ENCODE assay signal across 21 mouse cellular contexts in the genomic region with DNA sequence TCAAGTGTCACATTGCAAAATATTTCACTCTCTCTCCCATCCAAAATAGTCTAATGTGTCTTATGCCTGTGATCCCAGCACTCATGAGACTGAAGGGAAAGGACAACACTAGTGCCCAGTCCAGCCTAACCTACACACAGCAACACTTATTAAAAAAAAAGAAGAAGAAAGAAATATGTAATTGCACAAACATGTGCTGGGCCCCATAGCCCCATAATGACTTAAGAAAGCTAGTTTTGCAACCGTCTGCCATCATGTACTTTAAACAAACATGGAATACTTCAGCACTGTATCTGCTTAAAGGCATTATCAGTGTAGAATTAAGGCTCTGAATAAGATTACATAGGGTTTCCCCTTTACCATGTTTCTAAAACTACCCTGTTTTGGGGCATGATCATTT.
DNase-seq lines count a peak whose midpoint lies in the region; ATAC-seq lines count a peak whose summit lies in the region.
"Had no signal": no experiment of that assay in that cellular context is flagged by ENCODE, and none has a peak within 500 bp of the region (broad histone marks: within the 10 kb centered on the region; RNA-seq: fewer than 3 reads in every experiment).

No protein-coding gene starts in this region.

- peaks cover 7% of the 10 kb centered on the region for H3K4me1 ChIP-seq in forebrain, embryonic 15.5 days
- peaks cover 7% of the 10 kb centered on the region; the same call in 1 of the 2 replicates for H3K4me1 ChIP-seq in forebrain, embryonic 14.5 days (ENCODE audit: control insufficient read depth, insufficient read depth, low read length)

- no peaks in the 10 kb centered on the region for H3K9me3 ChIP-seq in forebrain, embryonic 15.5 days
- no peaks in the 10 kb centered on the region for H3K9me3 ChIP-seq in forebrain, embryonic 14.5 days (replicated peaks; ENCODE audit: control insufficient read depth, low read length)
- H3K9me3 ChIP-seq: embryonic facial prominence, embryonic 15.5 days; forebrain, embryonic 12.5 days; heart, embryonic 15.5 days; hindbrain, embryonic 10.5 days had no signal

- ATAC-seq in forebrain, embryonic 15.5 days (replicated peaks): 0 out of 2 replicates have a peak, but pooled peaks have one; percentile 4
- ATAC-seq in forebrain, embryonic 14.5 days: no peak
- peak; percentile 73 for ATAC-seq in granulocyte monocyte progenitor cell, adult 5-6 weeks (replicated peaks; ENCODE audit: poor library complexity, severe bottlenecking)
- ATAC-seq in monocyte, adult 5-6 weeks (replicated peaks; ENCODE audit: insufficient number of reproducible peaks, low FRiP score, low TSS enrichment, poor library complexity, severe bottlenecking): 0 out of 2 replicates have a peak, but pooled peaks have one; percentile 40

- H3K9ac ChIP-seq in forebrain, embryonic 15.5 days (replicated peaks): no peak overlapping the region
- H3K9ac ChIP-seq in forebrain, embryonic 14.5 days (ENCODE audit: low read length): no peak overlapping the region
- H3K9ac ChIP-seq: embryonic facial prominence, embryonic 15.5 days; forebrain, embryonic 12.5 days; heart, embryonic 15.5 days; hindbrain, embryonic 14.5 days had no signal

- no peak overlapping the region for H3K4me2 ChIP-seq in forebrain, embryonic 15.5 days (replicated peaks)
- H3K4me2 ChIP-seq in forebrain, embryonic 14.5 days (ENCODE audit: low read length): no peak overlapping the region
- H3K4me2 ChIP-seq: embryonic facial prominence, embryonic 15.5 days; forebrain, embryonic 12.5 days; heart, embryonic 11.5 days; heart, embryonic 15.5 days; hindbrain, embryonic 14.5 days had no signal

- 65% methylated on average over 1 of the region's 1 CpGs for WGBS in forebrain, embryonic 15.5 days
- 63% methylated on average over 1 of the region's 1 CpGs for WGBS in forebrain, embryonic 14.5 days

- H3K36me3 ChIP-seq in forebrain, embryonic 15.5 days: no peaks in the 10 kb centered on the region
- H3K36me3 ChIP-seq in forebrain, embryonic 14.5 days (ENCODE audit: control insufficient read depth, insufficient read depth, low read length): no peaks in the 10 kb centered on the region
- H3K36me3 ChIP-seq: embryonic facial prominence, embryonic 15.5 days; forebrain, embryonic 12.5 days; hindbrain, embryonic 10.5 days had no signal

- H3K27ac ChIP-seq in forebrain, embryonic 15.5 days (replicated peaks): no peak overlapping the region
- no peak overlapping the region for H3K27ac ChIP-seq in forebrain, embryonic 14.5 days (ENCODE audit: low read depth, low read length)
- H3K27ac ChIP-seq: embryonic facial prominence, embryonic 15.5 days; forebrain, embryonic 12.5 days; heart, embryonic 15.5 days; hindbrain, embryonic 10.5 days; hindbrain, embryonic 14.5 days had no signal

- no peaks in the 10 kb centered on the region for H3K27me3 ChIP-seq in forebrain, embryonic 15.5 days
- no peaks in the 10 kb centered on the region for H3K27me3 ChIP-seq in forebrain, embryonic 14.5 days (replicated peaks; ENCODE audit: control insufficient read depth, insufficient read depth, low read length)
- H3K27me3 ChIP-seq: embryonic facial prominence, embryonic 15.5 days; forebrain, embryonic 12.5 days; heart, embryonic 15.5 days had no signal

- DNase-seq in forebrain, embryonic 14.5 days (ENCODE audit: low spot score): no peak
- DNase-seq in 416B (ENCODE audit: low read depth): peak; percentile 45
- DNase-seq in urinary bladder, postnatal 10 days (ENCODE audit: low spot score): no peak
- DNase-seq: adrenal gland, adult 8-10 months; adrenal gland, postnatal 36 days; cerebellum, adult 2 months; cerebellum, postnatal 10 days; embryo, embryonic 11 days; gastrocnemius, postnatal 10 days; heart, adult 2 months; heart, postnatal 14 days had no signal

- H3K4me3 ChIP-seq in forebrain, embryonic 15.5 days: no peak overlapping the region
- H3K4me3 ChIP-seq in forebrain, embryonic 14.5 days (ENCODE audit: low read depth, low read length): no peak overlapping the region
- H3K4me3 ChIP-seq: embryonic facial prominence, embryonic 15.5 days; erythroblast, embryonic 14.5 days; forebrain, embryonic 12.5 days; heart, adult 2 months; heart, embryonic 15.5 days; hindbrain, embryonic 10.5 days had no signal
